Mouse (Mus musculus) stomach, postnatal 0 days (tissue): ENCODE results near the gene Olfr1349. TPM values are rescaled to one million over a fixed set of nuclear protein-coding genes. Genes with fewer than 3 reads are reported as not detected.

Experiments used
- ATAC-seq: fragments of 200-750 bp; cut with Nextera tagmentation; 2 replicates; pipeline ENCODE4 v1.8.0; 2017; ENCODE audit not compliant: low FRiP score, low TSS enrichment
- DNase-seq: peaks from one replicate; pipeline ENCODE4 v3.0.0-alpha.2; 2016; ENCODE audit warnings: low spot score
- H3K27ac ChIP-seq: fragments of 300-500 bp; sonication (generic); replicated peaks from 2 replicates; pipeline ENCODE4 v1.5.1; 2014; ENCODE audit warnings: mild to moderate bottlenecking, control low read depth
- H3K27me3 ChIP-seq: fragments of 300-500 bp; sonication (generic); 2 replicates; pipeline ENCODE4 v1.6.1; 2014; ENCODE audit warnings: low read length; ENCODE audit not compliant: control insufficient read depth, insufficient read depth
- H3K36me3 ChIP-seq: fragments of 300-500 bp; sonication (generic); 2 replicates; pipeline ENCODE4 v1.6.1; 2014; ENCODE audit warnings: low read length, mixed read lengths; ENCODE audit not compliant: control insufficient read depth, insufficient read depth
- H3K4me1 ChIP-seq: fragments of 300-500 bp; sonication (generic); replicated peaks from 2 replicates; pipeline ENCODE4 v1.6.1; 2014; ENCODE audit warnings: antibody characterized with exemption; ENCODE audit not compliant: control insufficient read depth, insufficient read depth
- H3K4me2 ChIP-seq: fragments of 300-500 bp; sonication (generic); replicated peaks from 2 replicates; pipeline ENCODE4 v1.6.1; 2014; ENCODE audit warnings: low read depth, mild to moderate bottlenecking, control low read depth, moderate library complexity
- H3K4me3 ChIP-seq: fragments of 300-500 bp; sonication (generic); 2 replicates; pipeline ENCODE4 v1.5.1; 2014; ENCODE audit warnings: low read depth, low read length, control low read depth
- H3K9ac ChIP-seq: fragments of 300-500 bp; sonication (generic); 2 replicates; pipeline ENCODE4 v1.6.1; 2014; ENCODE audit warnings: mild to moderate bottlenecking, low read length, control low read depth, mixed read lengths
- H3K9me3 ChIP-seq: fragments of 300-500 bp; sonication (generic); 2 replicates; pipeline ENCODE4 v1.6.1; 2016; ENCODE audit warnings: low read length; ENCODE audit not compliant: control insufficient read depth
- CTCF ChIP-seq: IDR thresholded peaks from 2 replicates; pipeline ENCODE4 v1.5.1; 2016; ENCODE audit warnings: antibody characterized with exemption, low read depth, mild to moderate bottlenecking, moderate library complexity
- EP300 ChIP-seq: optimal IDR thresholded peaks from 2 replicates; pipeline ENCODE3; 2016; ENCODE audit warnings: antibody characterized with exemption
- WGBS: fragments of 180-500 bp; shearing (Covaris S2); extraction: QIAGEN DNeasy Blood & Tissue Kit; methylation state at CpG from one replicate; pipeline ENCODE4 v1.1.7; 2014; 5-methylcytosine and 5-hydroxymethylcytosine counted together
- polyA plus RNA-seq: library from polyadenylated mRNA; unstranded; fragments of >200 nt; fragmentation: Nextera tagmentation; extraction: Ambion mirVana; gene quantifications from 2 replicates; pipeline ENCODE4 v1.2.1, GENCODE M21; 2015

The Olfr1349 gene
- polyA plus RNA-seq: 0.02 TPM in 1 of 2 replicates, not detected in the other

DNA sequence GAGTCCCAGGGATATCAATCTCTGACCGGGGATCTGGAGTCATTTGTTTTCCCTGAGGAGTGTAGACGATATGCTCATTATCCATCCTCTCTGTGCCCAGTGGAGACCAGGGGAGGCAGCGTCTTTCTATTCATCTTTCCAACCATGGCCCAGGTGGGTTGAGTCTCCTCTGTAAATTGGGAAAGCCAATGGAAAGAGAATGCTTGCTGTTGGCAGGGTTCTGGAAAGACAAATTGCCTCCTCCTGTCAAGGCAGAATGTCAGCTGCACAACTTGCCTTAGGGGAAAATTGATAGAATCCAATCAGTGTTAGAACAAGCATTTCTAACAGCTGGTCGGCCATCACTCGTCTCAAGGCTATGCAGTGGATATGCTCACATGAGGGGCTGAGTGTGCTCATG is at the start of gene Olfr1349:
TSS of gene Olfr1349 (minus strand) at position 101 of the 400 bp plus-strand sequence.
- no peaks in the 10 kb centered on the region for H3K27me3 ChIP-seq
- no peaks in the 10 kb centered on the region for H3K9me3 ChIP-seq
- ATAC-seq: no peak
- DNase-seq: no peak
- H3K36me3 ChIP-seq: no peaks in the 10 kb centered on the region
- no peak within 1 kb of the TSS for H3K27ac ChIP-seq
- H3K4me1 ChIP-seq: no peaks in the 10 kb centered on the region
- no peak within 1 kb of the TSS for H3K4me2 ChIP-seq
- TF ChIP-seq EP300 (no peak), CTCF (no peak)
- H3K9ac ChIP-seq: no peak within 1 kb of the TSS
- no peak within 1 kb of the TSS for H3K4me3 ChIP-seq
- 78% methylated on average over 5 of the region's 5 CpGs for WGBS

DNA sequence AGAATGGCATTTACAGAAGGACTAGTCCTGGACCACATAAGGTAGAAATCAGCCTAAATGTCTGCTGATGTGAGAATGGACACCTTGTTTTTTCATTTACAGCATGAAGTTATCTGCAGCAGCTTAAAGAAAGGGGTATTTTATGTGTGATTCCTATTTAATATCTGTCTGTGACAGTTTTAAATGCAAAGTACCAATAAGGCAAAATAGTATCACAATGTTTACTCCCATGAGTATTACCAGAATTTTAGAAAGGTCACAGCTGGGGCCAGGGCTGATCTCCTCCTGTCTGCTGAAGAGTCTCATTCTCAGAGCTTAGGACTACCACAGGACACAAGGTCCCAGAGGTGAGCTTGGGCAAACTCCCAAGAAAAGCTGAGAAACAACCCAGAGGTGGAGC is 41.8 kb upstream of the Olfr1349 start, which contains the start of gene Olfr1350:
TSS of gene Olfr1350 (plus strand) at position 301 of the 400 bp plus-strand sequence.
- TF ChIP-seq CTCF: no peak
- no peak for TF ChIP-seq EP300
- Histone ChIP-seq H3K4me3 (no peak within 1 kb of the TSS), H3K9me3 (no peaks in the 10 kb centered on the region), H3K4me1 (no peaks in the 10 kb centered on the region), H3K36me3 (no peaks in the 10 kb centered on the region), H3K4me2 (no peak within 1 kb of the TSS), H3K27ac (no peak within 1 kb of the TSS), H3K9ac (no peak within 1 kb of the TSS), H3K27me3 (no peaks in the 10 kb centered on the region)
- DNase-seq (no peak), ATAC-seq (no peak)

DNA sequence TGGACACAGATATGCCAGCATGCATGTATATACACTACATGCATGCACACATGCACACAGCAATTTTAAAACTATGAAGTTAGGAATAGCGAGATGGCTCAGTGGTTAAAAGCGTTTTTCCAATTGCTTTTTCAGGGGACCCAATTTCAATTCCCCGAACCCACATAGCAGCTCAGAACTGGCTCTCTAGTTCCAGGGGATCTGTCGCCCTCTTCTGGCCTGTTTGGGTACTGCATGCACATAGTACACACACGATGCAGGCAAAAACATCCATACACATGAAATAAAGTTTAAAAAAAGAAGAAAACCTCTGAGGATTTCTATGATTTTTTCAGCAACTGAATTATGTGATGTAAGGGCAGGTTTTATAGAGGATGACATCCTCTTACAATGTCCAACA is 3.4 kb upstream of the Olfr1349 start:
- ATAC-seq (no peak), DNase-seq (no peak)
- no peak overlapping the region for H3K9ac ChIP-seq
- no peak overlapping the region for H3K4me3 ChIP-seq
- no peaks in the 10 kb centered on the region for H3K27me3 ChIP-seq
- no peak overlapping the region for H3K27ac ChIP-seq
- no peak overlapping the region for H3K4me2 ChIP-seq
- no peaks in the 10 kb centered on the region for H3K4me1 ChIP-seq
- H3K9me3 ChIP-seq: no peaks in the 10 kb centered on the region
- H3K36me3 ChIP-seq: no peaks in the 10 kb centered on the region
- peak; percentile 49 for TF ChIP-seq CTCF
- no peak for TF ChIP-seq EP300
- WGBS: 65% methylated on average over 5 of the region's 5 CpGs

DNA sequence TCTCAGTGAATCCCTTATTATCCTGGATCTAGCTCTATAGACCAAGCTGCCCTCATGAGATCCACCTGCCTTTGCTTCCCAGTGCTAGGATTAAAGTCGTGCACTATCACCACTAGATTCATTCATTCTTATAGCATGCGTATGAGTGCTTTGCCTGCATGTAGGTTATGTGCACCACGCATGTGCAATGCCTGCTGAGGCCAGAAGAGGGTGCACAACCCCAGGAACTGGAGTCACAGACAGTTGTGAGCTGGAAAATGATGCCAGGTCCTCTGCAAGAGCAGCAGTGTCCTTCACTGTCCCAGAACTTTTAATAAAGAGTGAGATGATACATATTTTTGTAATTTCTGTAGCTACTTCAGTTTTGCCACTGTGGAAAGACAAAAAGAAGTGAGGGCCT is 2.3 kb upstream of the Olfr1349 start:
- ATAC-seq (no peak), DNase-seq (no peak)
- H3K27ac ChIP-seq: no peak overlapping the region
- H3K27me3 ChIP-seq: no peaks in the 10 kb centered on the region
- TF ChIP-seq EP300 (no peak), CTCF (no peak)
- H3K9me3 ChIP-seq: no peaks in the 10 kb centered on the region
- no peak overlapping the region for H3K4me2 ChIP-seq
- H3K4me3 ChIP-seq: no peak overlapping the region
- H3K9ac ChIP-seq: no peak overlapping the region
- no peaks in the 10 kb centered on the region for H3K4me1 ChIP-seq
- no peaks in the 10 kb centered on the region for H3K36me3 ChIP-seq
- 62% methylated on average over 3 of the region's 3 CpGs for WGBS

DNA sequence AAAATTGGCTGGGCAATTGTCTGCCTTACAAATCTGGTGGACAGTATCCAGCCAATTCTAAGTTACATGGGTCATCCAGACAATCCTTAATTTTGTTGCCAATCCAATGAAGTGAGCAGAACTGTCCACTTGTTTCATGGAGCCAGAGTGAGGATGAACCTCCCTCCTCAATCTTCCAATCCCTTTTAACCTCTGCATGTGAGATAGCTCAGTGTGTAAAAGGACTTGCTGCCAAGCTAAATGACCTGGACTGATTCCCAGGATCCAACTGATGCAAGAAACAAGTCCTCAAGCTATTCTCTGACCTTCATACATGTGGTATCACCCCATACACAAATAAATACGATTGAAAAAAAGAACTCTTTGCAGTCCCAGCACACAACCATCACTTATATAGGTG is 1.1 kb downstream of the Olfr1349 start:
- Histone ChIP-seq H3K4me3 (no peak overlapping the region), H3K9me3 (no peaks in the 10 kb centered on the region), H3K4me1 (no peaks in the 10 kb centered on the region), H3K36me3 (no peaks in the 10 kb centered on the region), H3K27me3 (no peaks in the 10 kb centered on the region), H3K4me2 (no peak overlapping the region), H3K9ac (no peak overlapping the region), H3K27ac (no peak overlapping the region)
- ATAC-seq (no peak), DNase-seq (no peak)
- TF ChIP-seq CTCF (no peak), EP300 (no peak)
- 14% methylated on average over 1 of the region's 1 CpGs for WGBS

DNA sequence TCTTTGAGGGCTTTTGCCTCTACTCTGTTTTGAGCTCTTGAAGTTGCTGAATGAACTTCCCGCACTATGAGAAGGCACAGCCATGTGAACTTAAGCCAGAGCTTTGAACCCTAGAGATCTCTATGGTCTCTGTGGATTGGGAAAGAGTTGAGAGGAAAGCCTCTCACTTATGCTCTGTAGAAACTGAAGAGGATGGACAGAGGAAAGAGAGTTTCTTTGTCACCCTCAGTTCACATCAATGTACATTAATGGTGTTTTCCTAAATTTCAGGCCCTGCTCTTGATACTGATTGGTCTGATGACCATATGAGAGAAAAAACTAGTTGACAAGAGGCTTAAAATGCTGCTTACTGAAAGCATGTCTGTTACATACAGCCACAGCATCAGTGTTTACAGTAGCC is 14.1 kb downstream of the Olfr1349 start, which contains the start of gene Olfr1348:
TSS of gene Olfr1348 (minus strand) at position 101 of the 400 bp plus-strand sequence.
- no peaks in the 10 kb centered on the region for H3K9me3 ChIP-seq
- H3K27me3 ChIP-seq: no peaks in the 10 kb centered on the region
- H3K4me1 ChIP-seq: no peaks in the 10 kb centered on the region
- 95% methylated on average over 1 of the region's 1 CpGs for WGBS
- ATAC-seq: no peak
- H3K9ac ChIP-seq: no peak within 1 kb of the TSS
- H3K4me3 ChIP-seq: no peak within 1 kb of the TSS
- H3K27ac ChIP-seq: no peak within 1 kb of the TSS
- no peak for DNase-seq
- H3K36me3 ChIP-seq: no peaks in the 10 kb centered on the region
- no peak within 1 kb of the TSS for H3K4me2 ChIP-seq
- TF ChIP-seq CTCF: no peak
- no peak for TF ChIP-seq EP300
